8 mouse cellular contexts compared by ENCODE assay signal in the genomic region with DNA sequence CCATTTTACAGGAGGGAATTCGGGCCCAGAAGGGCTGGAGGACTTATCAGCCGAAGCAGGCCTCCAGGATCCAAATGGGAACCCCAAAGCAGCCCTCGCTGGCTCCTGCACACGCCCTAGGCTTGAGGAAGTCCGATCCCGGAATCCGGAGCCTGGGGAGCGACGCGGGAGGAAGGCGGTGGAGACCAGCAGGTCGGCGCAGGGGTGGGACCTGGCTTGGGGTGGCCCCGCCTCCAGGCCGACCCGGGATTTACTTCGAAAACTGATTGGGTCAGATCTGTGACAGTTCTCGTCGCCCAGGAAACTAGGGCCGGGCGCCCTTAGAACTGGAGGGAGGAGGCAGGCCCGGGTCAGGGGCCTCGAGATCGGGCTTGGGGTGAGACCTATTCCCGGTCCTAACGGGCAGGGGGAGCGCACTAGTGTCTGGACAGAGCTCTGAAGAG. TPM values are rescaled to one million over a fixed set of nuclear protein-coding genes. Genes with fewer than 3 reads are reported as not detected.
DNase-seq lines count a peak whose midpoint lies in the region; ATAC-seq lines count a peak whose summit lies in the region.

A gene (minus strand): TSS at position 232 of the 443 bp plus-strand sequence.

- DNase-seq in ZHBTc4 (ENCODE audit: low read depth, low spot score): peak; percentile 97
- peak; percentile 93 to 95 for DNase-seq in gastrocnemius, adult 8-10 months (ENCODE audit: low spot score in 2 of 2)
- DNase-seq in induced T-regulatory cell, adult 2 months (ENCODE audit: low read depth): peak; percentile 94
- DNase-seq in left cerebral cortex, adult 9 months (ENCODE audit: low spot score in 2 of 2): peak; percentile 91 to 95
- DNase-seq in right cerebral cortex, postnatal 14 days: peak; percentile 89
- peak; percentile 92 to 97 for DNase-seq in urinary bladder, postnatal 36 days (ENCODE audit: low spot score in 2 of 2)

- peak; percentile 80 for ATAC-seq in common myeloid progenitor, adult 5-6 weeks (replicated peaks; ENCODE audit: low read depth, poor library complexity, severe bottlenecking)
- peak; percentile 77 for ATAC-seq in megakaryocyte progenitor cell, adult 5-6 weeks (replicated peaks; ENCODE audit: poor library complexity)

RNA-seq across cellular contexts. Expression of the gene that starts here (rescaled TPM):
- 13.0 and 13.1 TPM in 2 replicates for total RNA-seq in common myeloid progenitor, adult 5-6 weeks (2017)
- 10 to 100 TPM in 2 of 4 experiments, 1 to 10 TPM in 2; 9.1 to 10.9 (median 10.0) TPM for total RNA-seq in gastrocnemius, adult 8-10 months (2022)
- total RNA-seq in megakaryocyte progenitor cell, adult 5-6 weeks (2015): 9.4 and 13.1 TPM in 2 replicates
- 14.0 and 20.3 TPM in 2 replicates for total RNA-seq in megakaryocyte progenitor cell, adult 5-6 weeks (2017)

Comparison
In these comparisons a context has a peak if more than half of its experiments do, and no peak if none do; other contexts are left out.
1. Peak in every context shown above with its lines: DNase-seq and ATAC-seq.